Mouse (Mus musculus) adrenal gland, postnatal 36 days (tissue): ENCODE data around the gene Rbms1. TPM values are rescaled to one million over a fixed set of nuclear protein-coding genes. Genes with fewer than 3 reads are reported as not detected.

ENCODE experiments used
- DNase-seq, 2 experiments: peaks; one replicate each; pipeline ENCODE4 v3.0.0; 2021; ENCODE audit warnings: mixed read lengths in 1 of 2
- total RNA-seq, 2 experiments: library from RNA; stranded (reverse); gene quantifications; 2 replicates each; pipeline ENCODE4 v1.2.3; 2021

Rbms1 gene
- total RNA-seq, 2 experiments from 2014 or later, result 60.5 to 72.8 TPM

GRCm38 (mm10) chr2:60756218-60756617, 206.8 kb downstream of the Rbms1 start:
- no peak for DNase-seq

- no peak for DNase-seq
These were observed 207.9 kb downstream of the Rbms1 start for GRCm38 (mm10) chr2:60755101-60755500.

GRCm38 (mm10) chr2:60751274-60751673, 211.7 kb downstream of the Rbms1 start:
- no peak for DNase-seq

- no peak for DNase-seq
These were observed 212.4 kb downstream of the Rbms1 start for GRCm38 (mm10) chr2:60750591-60750990.

- DNase-seq, result no peak
These were observed 214.4 kb downstream of the Rbms1 start for GRCm38 (mm10) chr2:60748585-60748984.

- no peak for DNase-seq
These were observed 215.4 kb downstream of the Rbms1 start for GRCm38 (mm10) chr2:60747590-60747989.

GRCm38 (mm10) chr2:60744674-60745073, 218.3 kb downstream of the Rbms1 start:
- DNase-seq, result peak in 1 of 2 experiments; percentile 20

- DNase-seq, result no peak
These were observed 223.4 kb downstream of the Rbms1 start for GRCm38 (mm10) chr2:60739389-60740137.

GRCm38 (mm10) chr2:60730929-60731328, 232.1 kb downstream of the Rbms1 start:
- no peak for DNase-seq

- peak; percentile 13 to 23 for DNase-seq
These were observed 233.0 kb downstream of the Rbms1 start for GRCm38 (mm10) chr2:60730024-60730423.

- no peak for DNase-seq
These were observed 233.9 kb downstream of the Rbms1 start for GRCm38 (mm10) chr2:60728902-60729585.

GRCm38 (mm10) chr2:60724660-60725059, 238.3 kb downstream of the Rbms1 start:
- DNase-seq, result no peak

GRCm38 (mm10) chr2:60722967-60723366, 240.0 kb downstream of the Rbms1 start:
- no peak for DNase-seq

- no peak for DNase-seq
These were observed 240.5 kb downstream of the Rbms1 start, which contains the start of gene Itgb6 for GRCm38 (mm10) chr2:60722514-60722913. Gene Itgb6, minus strand, starts transcription at chr2:60722643.

- peak; percentile 15 to 36 for DNase-seq
These were observed 242.1 kb downstream of the Rbms1 start for GRCm38 (mm10) chr2:60720906-60721305.

- peak; percentile 64 to 65 for DNase-seq
These were observed 242.8 kb downstream of the Rbms1 start for GRCm38 (mm10) chr2:60720205-60720604.

GRCm38 (mm10) chr2:60717348-60717747, 245.6 kb downstream of the Rbms1 start:
- DNase-seq, result peak; percentile 14 to 29

- no peak for DNase-seq
These were observed 246.4 kb downstream of the Rbms1 start for GRCm38 (mm10) chr2:60716549-60716948.

GRCm38 (mm10) chr2:60715771-60716170, 247.2 kb downstream of the Rbms1 start:
- no peak for DNase-seq

- no peak for DNase-seq
These were observed 248.0 kb downstream of the Rbms1 start for GRCm38 (mm10) chr2:60714971-60715502.

GRCm38 (mm10) chr2:60714475-60714874, 248.5 kb downstream of the Rbms1 start:
- DNase-seq, result no peak

- DNase-seq, result no peak
These were observed 249.1 kb downstream of the Rbms1 start for GRCm38 (mm10) chr2:60713857-60714256.

- DNase-seq, result no peak
These were observed 250.1 kb downstream of the Rbms1 start for GRCm38 (mm10) chr2:60712891-60713290.
